Mouse (Mus musculus) c-Kit-negative CD71-positive TER-119-positive erythroid progenitor cells, embryonic 14.5 days (primary cell): Measurements from ENCODE around the gene Gm29423.
"Not testable (repeated sequence)": the region's sequence is repeated elsewhere in the genome, so short reads cannot be mapped to it uniquely, and the experiment has no call there.

ENCODE experiments used
- DNase-seq: peaks from one replicate; pipeline ENCODE4 v3.0.0-alpha.2; 2013; ENCODE audit warnings: low read depth, low spot score

Gene Gm29423

GRCm38 (mm10) chrY:70303187-70303586, at the start of gene Gm29423, which contains the start of gene Gm29644:
TSS of gene Gm29423 (minus strand) at chrY:70303287.
TSS of gene Gm29644 (minus strand) at chrY:70303343.
- DNase-seq: not testable (repeated sequence)

DNA sequence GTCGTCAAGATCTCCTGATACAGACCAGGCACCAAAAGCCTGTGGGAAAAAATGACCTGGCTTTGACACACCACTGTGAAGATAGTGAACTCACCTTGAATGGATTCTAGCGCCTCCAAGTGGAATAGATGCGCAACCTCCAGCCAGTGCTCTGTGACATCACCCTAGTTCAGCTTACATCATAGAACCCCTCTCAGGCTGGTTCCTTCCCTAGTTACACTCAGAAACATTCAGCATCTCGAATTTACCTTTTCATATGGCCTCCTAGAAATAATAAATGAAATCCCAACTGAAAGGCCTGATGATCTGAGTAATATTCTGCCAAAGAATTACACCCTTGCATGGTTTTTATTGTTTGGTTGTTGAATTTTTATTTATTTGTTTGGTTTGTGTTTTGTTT, 29.5 kb downstream of the Gm29423 start, which contains the start of gene Gm21118:
Gene Gm21118 (minus strand): TSS at position 101 of the 400 bp plus-strand sequence.
- DNase-seq: not testable (repeated sequence)
